10 mouse cellular contexts compared by ENCODE assay signal in the genomic region with DNA sequence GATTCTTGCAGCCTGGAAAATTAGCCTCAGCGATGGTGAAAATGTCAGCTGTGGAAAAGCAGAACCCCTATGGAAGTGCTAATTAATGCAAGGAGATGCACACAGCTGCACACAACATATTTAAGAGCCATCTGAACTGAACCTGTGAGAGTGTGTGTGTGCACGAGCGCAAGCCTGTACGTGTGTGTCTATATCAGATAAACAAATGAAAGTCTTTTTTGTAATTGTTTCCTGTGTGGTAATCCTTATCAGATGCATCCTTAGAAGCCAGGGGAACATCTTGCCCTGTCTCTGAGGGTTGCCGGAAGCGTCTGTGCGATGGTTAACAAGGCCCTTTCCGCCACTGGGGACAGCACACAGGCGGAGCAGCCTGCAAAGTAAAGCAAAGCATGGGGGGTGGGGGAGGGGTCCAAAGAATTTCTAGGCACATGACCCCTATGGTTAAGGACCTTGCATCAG.
DNase-seq lines count a peak whose midpoint lies in the region; ATAC-seq and TF ChIP-seq lines count a peak whose summit lies in the region.
"Had no signal": no experiment of that assay in that cellular context is flagged by ENCODE, and none has a peak within 500 bp of the region (broad histone marks: within the 10 kb centered on the region; RNA-seq: fewer than 3 reads in every experiment).

No protein-coding gene starts in this region.

- no peak overlapping the region for H3K4me2 ChIP-seq in midbrain, embryonic 11.5 days
- no peak overlapping the region for H3K4me2 ChIP-seq in midbrain, embryonic 15.5 days

- 39% methylated on average over 9 of the region's 9 CpGs for WGBS in midbrain, embryonic 11.5 days
- 28% methylated on average over 9 of the region's 9 CpGs for WGBS in midbrain, embryonic 15.5 days

- H3K9me3 ChIP-seq in midbrain, embryonic 11.5 days (ENCODE audit: control insufficient read depth, low read length) = no peaks in the 10 kb centered on the region
- H3K9me3 ChIP-seq in midbrain, embryonic 15.5 days = no peaks in the 10 kb centered on the region

- no peaks in the 10 kb centered on the region for H3K36me3 ChIP-seq in midbrain, embryonic 11.5 days (ENCODE audit: control insufficient read depth, insufficient read depth, low read length)
- no peaks in the 10 kb centered on the region for H3K36me3 ChIP-seq in midbrain, embryonic 15.5 days (replicated peaks)

- H3K4me3 ChIP-seq in midbrain, embryonic 11.5 days (ENCODE audit: low read depth, low read length) = no peak overlapping the region
- no peak overlapping the region for H3K4me3 ChIP-seq in midbrain, embryonic 15.5 days
- no peak overlapping the region for H3K4me3 ChIP-seq in left cerebral cortex, adult 2 months

- intact Hi-C loops in left cerebral cortex, adult 2 months (cut with DNase I) = no loop called here

- no peak; the same call in 1 of the 2 replicates for TF ChIP-seq CTCF in left cerebral cortex, adult 2 months (IDR thresholded peaks at IDR 0.05)

- no peak overlapping the region for H3K9ac ChIP-seq in midbrain, embryonic 11.5 days (ENCODE audit: low read length)
- H3K9ac ChIP-seq in midbrain, embryonic 15.5 days = no peak overlapping the region

- DNase-seq in adrenal gland, postnatal 14 days = peak; percentile 36
- no peak for DNase-seq in adrenal gland, adult 18-20 months (ENCODE audit: low spot score in 2 of 2)
- no peak for DNase-seq in midbrain, embryonic 11.5 days (ENCODE audit: low spot score, missing footprints)
- peak; percentile 38 for DNase-seq in lung, postnatal 36 days
- peak; percentile 58 for DNase-seq in thymus, postnatal 4 days
- DNase-seq in urinary bladder, postnatal 10 days (ENCODE audit: low spot score) = no peak
- no peak for DNase-seq in left cerebral cortex, adult 2 months (ENCODE audit: extremely low spot score in 1 of 2, low spot score in 2 of 2)
- DNase-seq: adrenal gland, postnatal 25 days; left cerebral cortex, postnatal 4 days had no signal

- ATAC-seq in midbrain, embryonic 11.5 days (ENCODE audit: low FRiP score) = peak; percentile 33; the same call in 1 of the 2 replicates
- no peak for ATAC-seq in midbrain, embryonic 15.5 days (replicated peaks)

- H3K27ac ChIP-seq in midbrain, embryonic 11.5 days (ENCODE audit: low read depth, low read length) = no peak overlapping the region; the same call in 1 of the 2 replicates
- no peak overlapping the region for H3K27ac ChIP-seq in midbrain, embryonic 15.5 days
- no peak overlapping the region for H3K27ac ChIP-seq in left cerebral cortex, adult 2 months

- peaks cover 9% of the 10 kb centered on the region for H3K4me1 ChIP-seq in midbrain, embryonic 11.5 days (ENCODE audit: control insufficient read depth, insufficient read depth, low read length)
- peaks cover 15% of the 10 kb centered on the region for H3K4me1 ChIP-seq in midbrain, embryonic 15.5 days

- H3K27me3 ChIP-seq in midbrain, embryonic 11.5 days (ENCODE audit: control insufficient read depth, insufficient read depth, low read length) = no peaks in the 10 kb centered on the region
- H3K27me3 ChIP-seq in midbrain, embryonic 15.5 days (replicated peaks) = no peaks in the 10 kb centered on the region

Comparison
In these comparisons a context has a peak if more than half of its experiments do, and no peak if none do; other contexts are left out.
1. DNase-seq: peak in adrenal gland, postnatal 14 days (single experiment), lung, postnatal 36 days (single experiment) and thymus, postnatal 4 days (single experiment); none in adrenal gland, adult 18-20 months (0 of 2), midbrain, embryonic 11.5 days (single experiment), urinary bladder, postnatal 10 days (single experiment) and left cerebral cortex, adult 2 months (0 of 2).